Mouse (Mus musculus): Measurements from ENCODE around the gene Mgme1. TPM values are rescaled to one million over a fixed set of nuclear protein-coding genes. Genes with fewer than 3 reads are reported as not detected.

Mgme1 gene
- total RNA-seq, 1 experiment from 2014 or later: 6.8 TPM

GRCm38 (mm10) chr2:144291600-144292305 is 21.3 kb downstream of the Mgme1 start:
- ATAC-seq (replicated peaks; ENCODE audit: insufficient number of reproducible peaks, low FRiP score, low TSS enrichment, poor library complexity, severe bottlenecking): no peak

GRCm38 (mm10) chr2:144295145-144295735 is 24.8 kb downstream of the Mgme1 start:
- no peak for ATAC-seq (replicated peaks; ENCODE audit: insufficient number of reproducible peaks, low FRiP score, low TSS enrichment, poor library complexity, severe bottlenecking)

DNA sequence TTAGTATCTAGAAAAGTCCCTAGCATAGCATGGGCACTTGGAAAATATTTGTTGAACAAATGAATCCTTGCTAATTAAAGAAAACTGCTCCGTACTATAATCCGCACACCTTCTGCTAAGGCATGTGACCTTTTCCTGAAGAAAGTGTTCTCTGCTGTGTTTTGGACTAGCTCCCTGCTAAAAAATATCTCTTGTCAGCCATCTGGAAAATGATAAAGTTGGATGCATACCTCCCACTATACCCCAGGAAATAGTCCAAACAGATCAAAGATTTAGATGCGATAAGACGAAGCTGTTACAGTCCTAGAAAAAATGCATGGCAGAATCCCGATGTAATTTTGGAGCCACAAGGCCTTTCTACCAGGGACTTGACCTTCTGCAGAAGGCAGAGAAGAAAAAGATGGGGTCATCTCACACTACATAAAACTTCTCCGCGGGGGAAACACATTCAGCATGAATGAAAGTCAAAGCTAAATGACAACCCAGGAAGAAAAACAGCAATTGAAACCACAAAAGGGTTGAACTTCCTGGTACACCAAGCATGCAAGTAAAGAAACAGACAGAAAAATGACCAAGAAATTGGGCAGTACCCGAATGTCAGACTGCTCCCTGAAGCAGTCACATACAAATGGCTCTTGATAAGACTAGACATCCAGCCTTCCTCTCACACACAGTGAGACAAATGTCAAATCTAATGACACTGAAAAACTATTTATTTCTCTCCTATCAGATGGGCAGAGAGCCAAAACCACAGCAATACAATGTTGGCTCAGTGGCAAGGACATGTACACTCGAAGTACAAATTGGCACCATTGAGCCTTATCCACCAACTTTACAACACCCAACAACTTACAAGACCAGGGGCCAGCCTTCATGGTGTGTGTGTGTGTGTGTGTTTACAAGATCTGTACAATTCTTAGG is 29.5 kb downstream of the Mgme1 start:
- no peak for ATAC-seq (replicated peaks; ENCODE audit: insufficient number of reproducible peaks, low FRiP score, low TSS enrichment, poor library complexity, severe bottlenecking)

GRCm38 (mm10) chr2:144301101-144301500 is 30.6 kb downstream of the Mgme1 start:
- ATAC-seq (replicated peaks; ENCODE audit: insufficient number of reproducible peaks, low FRiP score, low TSS enrichment, poor library complexity, severe bottlenecking): no peak

DNA sequence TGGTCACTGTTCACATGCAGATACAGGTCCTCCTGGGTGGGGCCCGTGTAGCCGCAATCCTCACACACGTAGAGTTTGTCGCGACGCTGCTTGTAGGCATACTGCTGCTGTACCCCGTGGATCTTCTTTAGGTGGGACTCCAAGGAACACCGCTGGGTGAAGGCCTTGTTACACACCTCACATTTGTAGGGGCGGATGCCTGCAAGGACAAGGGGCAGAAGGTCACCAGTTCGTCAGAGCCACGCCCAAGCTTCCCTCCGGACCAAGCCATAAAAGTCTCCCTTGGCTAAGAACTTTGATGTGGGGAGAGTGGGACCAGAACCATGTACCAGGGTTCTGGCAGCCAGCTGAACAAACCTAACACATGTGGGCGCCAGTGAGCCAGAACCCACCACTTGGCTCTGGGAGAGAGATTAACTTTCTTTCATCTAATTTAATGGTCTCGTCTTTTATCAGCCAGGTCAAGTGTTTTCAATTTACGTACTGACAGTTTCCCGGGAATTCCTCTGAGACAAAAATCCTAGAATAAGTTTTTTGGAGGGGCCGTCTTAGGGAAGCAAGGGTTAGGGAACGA is 35.3 kb downstream of the Mgme1 start:
- no peak for ATAC-seq (replicated peaks; ENCODE audit: insufficient number of reproducible peaks, low FRiP score, low TSS enrichment, poor library complexity, severe bottlenecking)

DNA sequence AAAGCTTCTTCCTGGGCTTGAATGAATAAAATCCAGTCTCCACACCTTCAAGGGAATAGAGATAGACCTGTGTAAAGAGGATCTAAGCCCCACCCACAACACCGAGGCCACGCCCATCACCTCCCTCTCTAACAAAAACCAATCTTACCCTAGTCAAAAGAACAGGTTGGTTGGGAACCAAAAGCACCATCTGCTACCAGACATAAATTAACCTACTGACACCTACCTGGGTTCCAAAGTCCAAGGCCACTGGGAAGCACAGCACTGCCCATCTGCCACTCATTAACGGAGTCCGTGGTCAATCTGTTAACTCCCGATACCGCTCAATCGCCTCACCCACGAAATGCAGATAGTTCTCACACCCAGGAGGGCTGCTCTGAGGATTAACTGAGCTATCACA is 38.1 kb downstream of the Mgme1 start:
- no peak for ATAC-seq (replicated peaks; ENCODE audit: insufficient number of reproducible peaks, low FRiP score, low TSS enrichment, poor library complexity, severe bottlenecking)

DNA sequence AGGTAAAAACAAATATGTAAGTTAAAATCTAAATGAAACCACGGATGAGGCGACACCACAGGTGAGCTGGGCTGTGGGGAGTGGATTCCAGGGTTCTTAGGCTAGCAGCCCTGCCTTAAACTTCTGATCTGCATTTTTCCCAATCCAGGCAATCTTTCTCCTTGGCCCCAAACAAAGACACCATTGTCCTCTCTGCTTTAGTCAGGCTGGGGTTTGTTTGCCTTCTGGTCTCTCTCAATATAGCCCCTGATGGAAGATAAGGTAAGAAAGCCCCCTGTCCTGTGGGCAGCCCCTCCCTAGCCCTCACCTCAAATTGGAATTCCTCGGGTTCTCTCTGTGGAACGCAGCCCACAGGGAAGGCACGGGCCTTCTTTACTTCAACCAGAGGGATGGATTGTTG is 39.8 kb downstream of the Mgme1 start:
- no peak for ATAC-seq (replicated peaks; ENCODE audit: insufficient number of reproducible peaks, low FRiP score, low TSS enrichment, poor library complexity, severe bottlenecking)

GRCm38 (mm10) chr2:144311372-144311771 is 40.9 kb downstream of the Mgme1 start:
- no peak for ATAC-seq (replicated peaks; ENCODE audit: insufficient number of reproducible peaks, low FRiP score, low TSS enrichment, poor library complexity, severe bottlenecking)

- ATAC-seq (replicated peaks; ENCODE audit: insufficient number of reproducible peaks, low FRiP score, low TSS enrichment, poor library complexity, severe bottlenecking): no peak
Measured at GRCm38 (mm10) chr2:144324218-144324617, 53.8 kb downstream of the Mgme1 start.

DNA sequence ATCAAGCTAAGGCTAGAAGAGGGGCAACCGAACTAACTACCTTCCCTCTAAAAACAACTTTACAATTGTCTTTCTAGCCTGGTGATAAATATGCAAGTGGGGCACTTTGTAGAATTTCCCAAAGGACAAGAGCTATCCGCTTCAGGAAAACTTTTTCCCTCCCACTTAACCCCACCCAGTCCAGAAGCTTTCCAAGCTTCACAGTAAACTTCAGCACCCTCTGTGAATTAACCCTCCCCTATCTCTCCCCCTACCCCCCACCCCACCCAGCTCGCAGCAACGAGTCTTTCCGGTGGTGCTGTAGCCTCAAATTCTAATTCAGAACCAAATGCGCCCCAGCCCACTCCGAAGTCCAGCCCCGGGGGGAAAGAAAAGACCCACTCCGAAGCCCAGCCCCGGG is 59.0 kb downstream of the Mgme1 start:
- ATAC-seq (replicated peaks; ENCODE audit: insufficient number of reproducible peaks, low FRiP score, low TSS enrichment, poor library complexity, severe bottlenecking): no peak

- no peak for ATAC-seq (replicated peaks; ENCODE audit: insufficient number of reproducible peaks, low FRiP score, low TSS enrichment, poor library complexity, severe bottlenecking)
Measured at GRCm38 (mm10) chr2:144329937-144330336, 59.5 kb downstream of the Mgme1 start.

DNA sequence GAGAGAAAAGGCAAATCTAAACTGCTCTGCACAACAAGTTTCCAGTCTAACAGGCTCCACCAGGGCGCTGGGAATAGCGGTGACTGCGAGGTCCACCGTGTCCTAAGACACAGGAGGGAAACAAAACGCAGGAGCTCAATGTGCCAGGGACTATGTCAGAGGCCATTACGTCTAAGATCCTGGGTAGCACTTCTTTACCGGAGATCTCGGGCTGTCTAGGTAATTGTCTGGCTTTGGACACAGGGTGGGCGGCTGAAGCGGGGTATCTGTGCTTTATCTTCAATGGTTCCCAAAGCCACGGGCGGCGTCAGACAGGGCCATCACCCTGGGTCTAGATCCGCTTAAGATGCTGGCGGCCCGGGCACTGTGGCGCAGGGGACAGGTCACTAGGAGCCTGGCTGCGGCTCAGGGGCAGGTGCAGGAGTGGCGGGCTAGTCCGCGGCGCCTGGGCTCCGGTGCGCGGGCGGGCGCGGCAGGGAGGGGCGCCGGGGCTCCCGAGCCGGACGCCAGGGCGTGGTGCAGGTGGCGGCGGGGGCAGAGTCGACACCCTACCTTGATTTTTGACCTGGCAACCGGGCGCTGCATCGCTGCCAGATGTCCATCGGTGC is 60.0 kb downstream of the Mgme1 start:
- no peak for ATAC-seq (replicated peaks; ENCODE audit: insufficient number of reproducible peaks, low FRiP score, low TSS enrichment, poor library complexity, severe bottlenecking)

Other genes starting within 250 kb of the Mgme1 start
- not detected in 3 replicates for gene Banf2, start 237.6 kb upstream of the Mgme1 start, total RNA-seq (2017)
- gene Snx5, start 243 bp downstream of the Mgme1 start, total RNA-seq (2017): 393 to 430 TPM (median 397 TPM) in 3 replicates
- not detected in 3 replicates for gene Ovol2, start 61.5 kb downstream of the Mgme1 start, total RNA-seq (2017)
- 14.5 to 22.5 TPM (median 21.7 TPM) in 3 replicates for gene Kat14, start 98.3 kb downstream of the Mgme1 start, total RNA-seq (2017)
- gene Pet117, start 98.3 kb downstream of the Mgme1 start, total RNA-seq (2017): not detected in 3 replicates